Mouse (Mus musculus): ENCODE data around the gene Malsu1.

Malsu1 gene

DNA sequence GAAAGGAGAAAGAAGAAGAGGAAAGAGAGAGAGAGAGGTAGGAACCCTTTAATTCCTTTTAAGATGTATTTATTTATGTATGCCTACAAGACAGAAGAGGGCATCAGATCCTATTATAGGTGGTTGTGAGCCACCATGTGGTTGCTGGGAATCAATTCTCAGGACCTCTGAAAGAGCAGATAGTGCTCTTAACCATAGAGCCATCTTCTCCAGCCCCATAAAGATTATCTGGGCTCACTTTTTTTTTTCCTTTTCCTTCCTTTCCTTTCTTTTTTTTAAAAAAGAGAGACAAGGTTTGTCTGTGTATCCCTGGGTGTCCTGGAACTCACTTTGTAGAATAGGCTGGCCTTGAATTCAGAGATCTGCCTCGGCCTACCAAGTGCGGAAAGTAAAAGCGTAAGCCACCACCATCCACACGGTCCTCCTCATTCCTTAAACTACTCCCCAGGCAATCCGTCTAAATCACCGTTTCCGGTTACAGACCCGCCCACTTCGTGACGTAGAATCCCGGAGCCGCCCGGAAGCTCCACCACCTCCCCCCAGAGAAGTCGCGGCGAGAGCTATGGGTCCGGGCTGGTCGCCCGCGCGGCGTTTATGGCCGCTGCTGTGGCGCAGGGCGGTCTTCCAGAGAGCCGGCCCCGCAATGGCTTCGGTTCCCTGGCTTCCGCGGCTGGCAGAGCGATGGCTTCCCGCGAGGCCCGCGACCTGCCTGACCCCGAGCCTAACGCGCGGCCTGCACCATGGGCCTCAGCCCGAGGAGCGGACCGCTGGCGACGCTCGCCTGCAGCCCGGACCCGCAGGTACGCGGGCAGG is at the start of gene Malsu1:
Gene Malsu1 (plus strand): TSS at position 492 of the 813 bp plus-strand sequence.
- DNase-seq (ENCODE audit: low read depth) = peak; percentile 96

DNA sequence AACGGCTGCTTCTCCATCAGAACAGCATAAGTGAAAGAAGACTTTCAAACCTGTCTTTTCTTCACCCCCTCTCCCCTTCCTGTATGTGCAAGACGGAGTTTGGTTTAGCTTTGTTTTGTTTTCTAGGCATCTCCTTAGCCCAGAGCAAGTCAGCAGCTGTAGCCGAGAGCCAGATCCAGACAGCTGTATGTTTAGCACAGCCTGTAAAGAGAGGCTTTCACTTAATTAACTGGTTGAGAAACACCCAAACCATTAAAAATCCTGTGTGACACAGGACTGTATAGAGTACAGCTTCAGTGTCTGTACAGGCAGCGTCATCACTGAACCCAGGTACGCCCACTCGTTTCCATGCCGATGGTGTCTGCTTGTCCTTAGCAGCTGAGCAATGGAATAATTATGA is 48.3 kb upstream of the Malsu1 start:
- no peak for DNase-seq (ENCODE audit: low read depth)

DNA sequence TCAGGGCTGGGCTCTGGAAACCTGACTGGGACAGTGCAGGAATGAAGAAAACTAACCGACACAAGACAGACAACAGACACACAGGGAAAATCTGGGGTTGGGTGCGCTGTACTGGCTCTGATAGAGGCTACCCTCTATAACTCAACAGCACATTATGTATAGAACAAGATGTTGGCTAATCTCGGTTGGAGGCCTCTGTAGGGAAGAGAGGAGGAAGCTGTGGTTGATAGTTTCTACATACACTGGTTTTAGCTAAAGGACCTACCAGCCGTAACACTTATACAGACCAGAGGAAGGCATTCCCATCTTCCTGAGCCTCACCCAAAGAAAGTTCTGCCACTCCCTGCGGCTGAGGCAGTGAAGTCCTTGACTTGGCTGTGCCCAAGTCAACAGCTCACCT is 47.1 kb upstream of the Malsu1 start:
- DNase-seq (ENCODE audit: low read depth) = no peak

DNA sequence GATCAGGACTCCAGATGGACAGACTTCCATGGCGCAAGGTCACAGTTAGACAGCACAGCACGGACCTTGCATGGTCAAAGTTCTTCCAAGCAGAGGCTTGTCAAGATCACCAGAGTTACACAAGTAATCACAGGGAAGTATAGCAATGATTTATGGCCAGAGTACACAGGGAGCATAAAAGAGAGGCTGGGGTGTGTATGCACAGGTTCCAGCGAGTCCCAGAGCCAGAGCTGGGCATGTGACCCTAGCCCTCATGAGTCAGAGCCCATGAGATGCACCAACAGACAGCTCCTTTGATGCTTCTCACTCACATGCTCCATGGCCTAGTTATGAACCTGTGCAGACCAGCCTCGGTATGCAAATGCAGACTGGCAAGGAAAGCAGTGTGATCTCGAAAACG is 45.6 kb upstream of the Malsu1 start:
- DNase-seq (ENCODE audit: low read depth) = no peak

DNA sequence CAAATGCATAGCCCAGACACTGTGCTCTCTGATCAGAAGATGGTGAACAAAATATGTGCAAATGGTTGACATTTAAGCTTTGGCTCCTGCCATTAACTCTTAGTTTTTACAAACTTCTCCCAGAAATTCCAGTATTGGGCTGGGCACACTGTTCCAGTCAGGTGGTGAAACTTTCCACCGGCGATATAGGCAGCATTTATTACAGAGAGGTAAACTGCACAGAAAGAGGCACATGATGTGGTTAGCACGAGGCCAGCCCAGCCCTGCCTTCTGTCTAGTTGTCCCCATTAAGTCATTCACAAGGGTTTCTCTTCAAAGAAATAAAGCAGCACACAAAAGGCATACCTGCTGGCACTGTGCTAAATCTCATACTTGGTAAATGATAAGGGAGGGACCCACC is 44.9 kb upstream of the Malsu1 start:
- no peak for DNase-seq (ENCODE audit: low read depth)

DNA sequence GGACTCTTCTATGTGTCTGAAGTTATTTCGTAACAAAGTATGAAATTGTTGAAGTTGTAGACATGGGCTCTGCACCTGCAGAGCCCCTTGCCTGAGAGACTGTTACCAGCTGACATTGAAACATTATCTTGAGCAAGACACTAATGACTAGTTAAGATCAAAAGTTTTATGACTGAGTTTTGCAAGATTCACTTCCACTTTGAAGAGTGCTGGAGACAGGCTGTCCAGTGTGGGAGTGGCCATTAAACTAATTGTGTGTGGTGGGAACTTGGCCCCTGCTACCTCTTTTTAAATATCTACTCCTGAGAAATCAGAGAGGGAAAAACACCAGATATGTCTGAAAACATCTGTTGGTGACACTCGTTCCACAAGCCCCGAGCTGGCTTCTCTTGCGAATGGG is 42.4 kb upstream of the Malsu1 start:
- no peak for DNase-seq (ENCODE audit: low read depth)

DNA sequence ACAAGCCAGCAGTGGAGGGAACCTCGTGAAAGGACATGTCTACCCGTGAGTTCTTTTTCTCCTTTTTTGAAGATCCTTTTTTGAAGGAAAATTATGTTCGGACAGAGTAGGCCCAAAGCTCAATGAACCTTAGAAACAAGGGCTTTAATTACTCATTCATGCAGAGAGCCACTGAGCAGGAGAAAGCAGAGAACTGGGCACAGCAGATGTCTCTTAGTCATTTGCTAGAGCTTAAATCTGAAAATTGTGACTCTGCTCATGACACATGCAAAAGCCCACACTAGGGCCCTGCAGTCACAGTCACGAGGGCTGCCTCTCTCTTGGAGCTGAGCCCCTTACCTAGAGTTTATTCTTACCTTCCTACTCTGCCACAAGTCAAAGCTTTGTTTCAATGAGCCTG is 40.8 kb upstream of the Malsu1 start:
- DNase-seq (ENCODE audit: low read depth) = no peak

DNA sequence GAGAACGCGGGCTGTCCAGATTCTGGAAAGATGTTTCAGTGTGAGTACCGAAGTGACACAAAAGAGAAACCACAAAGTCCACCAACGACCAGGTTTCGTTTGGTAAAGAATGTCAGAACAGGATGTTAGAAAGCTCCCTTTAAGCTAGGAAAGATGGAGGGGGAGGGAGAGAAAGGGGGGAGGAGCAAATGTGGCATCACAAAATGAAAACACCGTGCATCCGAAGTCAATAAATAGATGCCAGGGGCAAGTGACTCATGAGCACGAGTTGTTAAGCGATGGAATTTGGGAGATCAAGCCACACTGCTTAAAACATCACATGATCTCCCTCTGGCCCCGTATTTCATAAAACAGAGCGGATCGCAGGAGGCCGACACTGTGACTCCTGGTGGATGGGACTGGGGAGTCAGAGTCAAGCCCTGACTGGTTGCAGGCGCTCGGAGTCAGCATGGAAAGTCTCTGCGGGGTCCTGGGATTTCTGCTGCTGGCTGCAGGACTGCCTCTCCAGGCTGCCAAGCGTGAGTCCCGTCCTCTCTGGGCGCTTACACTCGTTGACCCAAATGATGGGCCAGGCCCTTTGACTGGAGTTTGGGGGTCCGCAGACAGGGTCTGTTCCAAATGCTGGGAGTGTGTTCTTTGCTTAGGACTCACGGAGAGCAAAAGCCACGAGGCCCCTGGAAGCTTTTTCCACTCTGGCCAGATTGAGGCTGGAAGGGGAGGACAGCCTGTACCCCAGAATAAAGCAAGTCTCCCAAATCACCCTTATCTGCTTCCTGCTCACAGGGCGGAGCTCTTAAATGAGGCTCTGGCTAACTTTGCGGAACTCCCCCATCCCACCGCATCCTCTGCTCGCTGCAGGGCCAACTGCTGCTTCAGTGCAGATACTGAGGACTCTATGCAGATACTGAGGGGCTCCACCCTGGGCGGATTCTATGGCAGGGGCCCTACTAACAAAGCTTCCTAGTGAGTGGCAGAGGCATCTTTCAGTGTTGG is 37.0 kb upstream of the Malsu1 start, which contains the start of gene Gpnmb:
Gene Gpnmb (plus strand): TSS at position 272 of the 993 bp plus-strand sequence.
- DNase-seq (ENCODE audit: low read depth) = peak; percentile 77

DNA sequence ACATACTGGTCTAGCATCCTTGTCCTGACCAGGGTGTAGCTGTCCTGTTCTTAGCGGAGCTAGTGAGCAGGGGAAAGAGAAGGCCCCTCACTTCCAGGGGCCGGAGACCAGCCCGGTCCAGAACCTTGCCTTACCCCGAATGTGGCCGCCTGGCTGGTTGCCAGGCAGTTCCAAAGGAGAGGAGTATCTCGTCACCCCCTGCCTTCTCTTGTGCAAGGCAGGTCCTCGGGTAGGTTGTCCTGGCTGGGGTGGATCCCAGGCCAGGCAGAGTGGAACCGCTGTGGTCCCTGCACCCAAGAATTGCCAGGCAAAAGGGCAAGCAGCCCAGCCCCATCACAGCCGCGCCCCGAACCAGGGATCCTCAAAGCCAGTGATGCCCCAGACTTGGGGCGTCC is 36.3 kb upstream of the Malsu1 start:
- DNase-seq (ENCODE audit: low read depth) = no peak

DNA sequence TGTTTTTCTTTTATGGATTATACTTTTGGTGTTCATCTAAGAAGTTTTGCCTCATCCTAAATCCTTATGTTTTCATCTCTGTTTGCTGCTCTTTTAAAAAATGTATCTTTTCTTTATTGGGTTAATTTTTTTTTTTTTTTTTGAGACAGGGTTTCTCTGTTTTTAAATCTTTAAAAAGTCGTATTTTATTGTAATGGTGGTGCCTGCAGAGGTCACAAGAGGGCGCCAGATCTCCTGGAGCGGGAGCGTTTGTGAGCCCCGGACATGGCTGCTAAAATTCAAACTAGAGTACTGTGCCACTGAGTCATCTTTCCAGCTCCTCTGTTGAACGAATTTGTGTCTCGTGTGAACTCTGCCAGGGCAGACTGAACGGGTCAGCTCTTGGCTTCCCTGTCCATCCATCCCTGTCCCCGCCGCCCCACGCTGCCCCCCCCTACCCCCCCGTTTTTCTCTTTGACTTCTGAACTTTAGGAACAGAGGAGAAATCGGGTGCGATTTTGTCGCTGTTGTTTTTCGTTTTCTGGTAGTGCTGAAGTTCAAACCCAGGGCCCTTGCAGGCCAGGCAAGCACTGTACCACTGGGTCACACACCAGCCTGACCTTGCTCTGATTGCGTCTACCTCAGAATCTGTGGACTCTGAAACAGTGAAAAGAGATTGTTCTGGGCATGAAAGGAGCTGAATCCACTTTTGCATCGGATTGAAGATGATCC is 34.0 kb upstream of the Malsu1 start:
- DNase-seq (ENCODE audit: low read depth) = peak; percentile 84

DNA sequence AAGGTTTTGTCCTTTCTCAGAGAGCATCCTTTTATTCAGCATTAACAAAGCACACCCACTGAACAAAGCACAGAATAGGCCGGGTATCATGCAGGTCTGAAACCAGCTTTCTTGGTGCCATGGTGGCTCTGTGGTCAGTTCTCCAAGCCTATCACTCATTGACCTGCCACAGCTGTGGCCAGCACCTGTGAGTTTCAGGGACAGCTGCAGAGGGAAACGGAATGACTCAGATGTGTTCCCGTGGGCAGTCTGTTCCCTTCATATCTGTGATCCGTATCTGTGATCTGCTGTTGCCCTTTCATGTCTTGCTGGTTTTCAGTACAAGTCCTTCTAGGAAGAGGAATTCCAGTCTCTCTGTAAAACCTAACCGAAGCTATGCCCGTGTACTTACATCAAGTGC is 27.1 kb upstream of the Malsu1 start:
- DNase-seq (ENCODE audit: low read depth) = no peak

DNA sequence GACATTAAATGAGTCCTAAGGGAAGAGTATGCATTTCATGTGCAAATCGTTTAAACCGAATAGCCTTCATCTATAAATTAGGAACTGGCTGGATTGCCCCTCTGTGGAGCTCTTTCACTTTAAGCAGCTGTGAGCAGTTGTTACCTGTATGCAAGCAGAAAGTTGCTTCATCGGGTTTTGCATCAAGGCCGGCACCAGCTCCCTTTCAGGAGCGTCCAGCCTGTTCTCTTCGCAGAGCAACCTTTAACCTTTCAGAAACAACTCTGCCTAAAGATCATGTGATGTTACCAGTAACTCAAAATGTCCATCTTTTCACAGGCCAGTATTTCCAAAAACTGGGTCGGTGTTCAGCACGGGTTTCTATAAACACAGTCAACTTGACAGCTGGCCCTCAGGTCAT is 26.6 kb upstream of the Malsu1 start:
- no peak for DNase-seq (ENCODE audit: low read depth)

DNA sequence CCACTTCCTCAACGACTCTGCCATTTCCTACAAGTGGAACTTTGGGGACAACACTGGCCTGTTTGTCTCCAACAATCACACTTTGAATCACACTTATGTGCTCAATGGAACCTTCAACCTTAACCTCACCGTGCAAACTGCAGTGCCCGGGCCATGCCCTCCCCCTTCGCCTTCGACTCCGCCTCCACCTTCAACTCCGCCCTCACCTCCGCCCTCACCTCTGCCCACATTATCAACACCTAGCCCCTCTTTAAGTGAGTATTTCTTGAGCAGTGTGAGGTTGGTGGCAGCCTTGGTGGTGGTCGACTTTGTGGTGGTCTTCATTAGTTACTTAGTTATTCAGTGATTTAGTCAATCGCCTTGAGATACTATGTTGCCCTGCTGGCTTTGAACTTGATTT is 25.7 kb upstream of the Malsu1 start:
- no peak for DNase-seq (ENCODE audit: low read depth)

DNA sequence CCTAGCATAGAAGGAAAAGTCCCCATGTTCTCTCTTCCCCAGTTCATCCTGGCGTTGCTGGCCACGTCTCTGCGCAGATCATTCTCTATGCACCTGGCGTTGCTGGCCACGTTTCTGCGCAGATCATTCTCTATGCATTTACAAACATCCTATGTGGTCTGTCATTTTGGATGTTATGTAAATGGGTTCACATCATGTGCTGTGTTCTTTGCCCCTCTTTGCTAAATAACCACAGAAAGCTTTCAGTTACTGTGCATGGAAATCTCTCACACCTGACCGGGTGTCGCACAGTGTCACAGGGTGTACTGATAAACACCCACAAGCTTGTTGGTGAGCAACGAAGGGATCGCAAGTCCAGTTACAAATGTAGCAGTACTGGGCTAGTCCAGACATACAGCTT is 25.2 kb upstream of the Malsu1 start:
- DNase-seq (ENCODE audit: low read depth) = no peak

DNA sequence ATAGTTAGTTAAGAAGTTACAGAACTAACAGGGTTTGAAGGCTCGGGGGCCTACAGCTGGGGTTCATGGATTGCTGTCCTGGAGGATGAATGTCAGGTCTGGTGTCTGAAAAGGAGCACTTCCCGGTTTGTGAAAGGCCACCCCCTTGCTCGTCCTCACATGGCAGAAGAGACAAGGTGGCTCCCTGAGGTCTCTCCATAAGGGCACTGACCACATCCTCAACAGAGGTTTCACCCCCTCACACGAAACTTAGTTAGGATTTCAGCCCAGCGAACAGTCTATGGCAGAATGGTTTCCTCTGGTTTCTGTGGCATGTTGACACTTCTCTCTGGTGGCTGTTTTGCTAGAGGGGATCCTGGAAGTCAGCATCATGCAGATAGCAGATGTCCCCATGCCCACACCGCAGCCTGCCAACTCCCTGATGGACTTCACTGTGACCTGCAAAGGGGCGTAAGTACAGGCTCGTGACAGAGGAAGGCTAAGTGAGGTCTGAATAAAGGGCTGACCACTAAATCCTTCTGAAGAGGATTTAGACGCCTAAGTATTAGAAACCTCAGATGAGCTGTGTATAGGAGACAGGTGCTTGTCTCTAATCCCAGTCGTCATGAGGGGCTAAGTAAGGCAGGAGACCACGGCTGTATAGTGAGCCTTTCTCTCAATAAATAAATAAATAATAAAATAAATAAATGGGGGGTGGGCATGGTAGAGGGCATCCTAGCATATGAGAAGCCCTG is 22.8 kb upstream of the Malsu1 start:
- DNase-seq (ENCODE audit: low read depth) = no peak

DNA sequence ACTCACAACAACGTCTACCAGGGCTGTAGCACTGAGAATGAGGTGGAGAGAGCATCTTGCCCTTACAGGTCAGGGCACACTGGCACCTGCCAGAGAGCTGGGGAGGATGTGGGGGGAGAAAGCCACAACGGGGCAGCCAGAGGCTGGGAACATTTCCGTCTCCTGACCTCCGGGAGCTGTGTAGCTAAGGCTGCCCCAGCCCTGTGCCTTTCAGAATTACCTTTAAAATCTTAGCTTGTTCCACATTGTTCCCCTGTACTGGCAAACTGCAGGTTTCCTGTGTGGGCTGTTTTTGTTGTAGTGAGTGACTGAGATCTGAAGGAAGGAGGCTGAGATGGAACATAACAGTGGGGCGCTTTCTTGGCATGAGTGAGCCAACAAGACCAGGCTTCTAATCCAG is 21.4 kb upstream of the Malsu1 start:
- DNase-seq (ENCODE audit: low read depth) = peak; percentile 27

DNA sequence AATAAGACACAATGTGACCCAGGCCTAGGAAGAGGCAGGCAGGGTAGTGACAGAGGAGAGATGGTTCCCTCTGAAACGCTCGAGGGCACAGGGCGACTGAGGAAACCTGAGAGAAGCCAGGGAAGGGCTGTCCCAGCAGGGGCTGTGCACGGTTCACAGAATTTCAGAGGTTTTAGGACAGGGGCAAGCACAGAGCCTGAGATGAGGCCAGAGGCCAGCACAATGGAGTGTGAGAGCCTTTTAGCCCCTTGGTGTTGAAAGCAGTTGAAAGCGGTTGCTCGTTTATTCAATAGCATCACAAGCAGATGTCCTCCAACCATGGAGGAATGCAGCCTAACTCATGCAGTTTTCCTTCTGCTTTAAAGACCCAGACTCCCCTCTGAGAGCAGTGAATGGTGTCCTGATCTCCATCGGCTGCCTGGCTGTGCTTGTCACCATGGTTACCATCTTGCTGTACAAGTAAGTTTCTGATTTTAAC is 18.3 kb upstream of the Malsu1 start:
- DNase-seq (ENCODE audit: low read depth) = no peak

DNA sequence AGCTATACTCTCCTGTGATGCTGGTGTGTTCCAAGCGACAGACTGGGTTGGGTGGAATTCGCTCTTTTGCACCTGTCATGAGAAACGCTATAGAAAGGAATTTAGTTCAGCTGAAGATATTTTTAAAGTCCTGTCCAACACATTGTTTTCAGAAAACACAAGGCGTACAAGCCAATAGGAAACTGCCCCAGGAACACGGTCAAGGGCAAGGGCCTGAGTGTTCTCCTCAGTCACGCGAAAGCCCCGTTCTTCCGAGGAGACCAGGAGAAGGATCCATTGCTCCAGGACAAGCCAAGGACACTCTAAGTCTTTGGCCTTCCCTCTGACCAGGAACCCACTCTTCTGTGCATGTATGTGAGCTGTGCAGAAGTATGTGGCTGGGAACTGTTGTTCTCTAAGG is 17.6 kb upstream of the Malsu1 start:
- no peak for DNase-seq (ENCODE audit: low read depth)

DNA sequence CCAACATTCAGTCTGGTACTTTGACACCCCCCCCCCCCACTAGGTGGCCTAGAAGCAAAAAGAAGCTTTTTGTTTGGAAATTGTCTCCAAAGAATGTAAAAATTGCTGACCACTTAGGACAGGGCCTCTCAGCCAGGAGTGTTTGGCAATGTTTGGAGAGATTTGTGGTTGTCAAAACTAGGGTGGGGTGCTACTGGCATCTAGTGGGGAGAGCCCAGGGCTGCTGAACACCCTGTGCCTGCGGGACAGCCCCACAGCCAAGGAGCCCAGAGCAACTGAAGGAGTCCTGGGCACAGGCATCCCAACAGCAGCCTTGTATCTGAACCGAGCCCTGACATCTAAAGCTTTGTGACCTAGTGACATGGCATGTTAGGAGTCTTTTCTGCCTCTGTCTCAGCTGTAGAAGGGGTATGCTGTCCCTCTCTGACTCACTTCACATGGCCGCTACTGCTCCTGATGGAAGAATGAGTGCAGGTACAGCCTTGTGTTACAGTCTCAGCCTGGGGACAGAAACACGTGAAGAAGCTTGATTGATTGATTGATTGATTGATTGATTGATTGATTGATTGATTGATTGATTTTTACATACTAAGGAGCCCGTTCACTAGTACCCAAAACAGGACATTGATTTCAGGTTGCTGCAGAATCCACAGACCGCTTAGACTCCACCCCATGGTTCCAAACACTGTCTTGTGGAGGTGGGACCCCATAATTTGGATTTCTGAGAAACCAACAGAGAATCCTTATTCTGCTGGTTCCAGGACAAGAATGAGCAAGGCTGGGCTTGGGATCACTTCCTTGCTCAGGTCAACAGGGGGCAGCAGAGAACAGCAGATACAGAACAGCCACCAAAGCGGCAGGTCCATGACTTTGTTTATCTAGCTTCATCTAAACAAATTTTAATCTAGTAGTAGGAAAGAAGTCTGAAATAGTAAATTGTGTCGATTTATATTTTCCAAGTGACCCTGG is 16.3 kb upstream of the Malsu1 start:
- peak; percentile 85 for DNase-seq (ENCODE audit: low read depth)

DNA sequence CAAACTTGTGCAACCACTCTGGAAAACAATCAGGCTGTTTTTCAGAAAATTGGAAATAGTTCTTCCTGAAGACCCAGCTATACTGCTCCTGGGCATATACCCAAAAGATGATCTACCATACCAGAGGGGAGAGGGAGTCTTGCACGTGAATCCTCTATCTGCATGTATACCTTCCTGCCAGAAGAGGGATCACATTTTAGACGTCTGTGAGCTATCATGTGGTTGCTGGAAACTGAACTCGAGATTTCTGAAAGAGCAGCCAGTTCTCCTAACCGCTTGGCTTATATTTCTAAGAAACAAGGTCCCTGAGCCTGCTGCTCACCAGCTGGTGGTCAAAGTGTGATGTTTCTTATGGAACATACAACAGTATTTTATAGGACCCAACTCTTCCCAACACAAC is 5.2 kb upstream of the Malsu1 start:
- no peak for DNase-seq (ENCODE audit: low read depth)

Data from induced T-regulatory cell, adult 2 months (primary cell).